Mouse (Mus musculus): ENCODE data around the gene Ola1.

The Ola1 gene

GRCm38 (mm10) chr2:73146111-73146510 lies 72.6 kb downstream of the Ola1 start:
- no peak for DNase-seq

- DNase-seq = no peak
Measured at GRCm38 (mm10) chr2:73143732-73144131, 75.0 kb downstream of the Ola1 start.

- DNase-seq = no peak
Measured at GRCm38 (mm10) chr2:73142832-73143470, 75.8 kb downstream of the Ola1 start.

GRCm38 (mm10) chr2:73132897-73133296 lies 85.8 kb downstream of the Ola1 start:
- DNase-seq = no peak

- DNase-seq = no peak
Measured at GRCm38 (mm10) chr2:73127686-73128085, 91.0 kb downstream of the Ola1 start.

GRCm38 (mm10) chr2:73118781-73119180 lies 99.9 kb downstream of the Ola1 start:
- no peak for DNase-seq

- DNase-seq = no peak
Measured at GRCm38 (mm10) chr2:73107089-73107488, 111.6 kb downstream of the Ola1 start.

GRCm38 (mm10) chr2:73096491-73096890 lies 122.2 kb downstream of the Ola1 start:
- DNase-seq = no peak

GRCm38 (mm10) chr2:73095300-73095699 lies 123.4 kb downstream of the Ola1 start:
- DNase-seq = no peak

- no peak for DNase-seq
Measured at GRCm38 (mm10) chr2:73093032-73093431, 125.7 kb downstream of the Ola1 start.

- no peak for DNase-seq
Measured at GRCm38 (mm10) chr2:73091302-73091701, 127.4 kb downstream of the Ola1 start.

GRCm38 (mm10) chr2:73087641-73088040 lies 131.1 kb downstream of the Ola1 start:
- no peak for DNase-seq

- DNase-seq = peak; percentile 21
Measured at GRCm38 (mm10) chr2:73085669-73086304, 132.9 kb downstream of the Ola1 start.

GRCm38 (mm10) chr2:73082476-73082875 lies 136.2 kb downstream of the Ola1 start:
- DNase-seq = peak; percentile 42

GRCm38 (mm10) chr2:73081861-73082260 lies 136.9 kb downstream of the Ola1 start:
- no peak for DNase-seq

- no peak for DNase-seq
Measured at GRCm38 (mm10) chr2:73080084-73080483, 138.6 kb downstream of the Ola1 start.

GRCm38 (mm10) chr2:73079311-73079710 lies 139.4 kb downstream of the Ola1 start:
- DNase-seq = no peak

GRCm38 (mm10) chr2:73073811-73074472 lies 144.8 kb downstream of the Ola1 start:
- DNase-seq = no peak

GRCm38 (mm10) chr2:73071201-73071600 lies 147.5 kb downstream of the Ola1 start:
- DNase-seq = no peak

- DNase-seq = no peak
Measured at GRCm38 (mm10) chr2:73070449-73071076, 148.2 kb downstream of the Ola1 start.

GRCm38 (mm10) chr2:73069223-73069825 lies 149.4 kb downstream of the Ola1 start:
- DNase-seq = no peak

GRCm38 (mm10) chr2:73066307-73067167 lies 152.2 kb downstream of the Ola1 start:
- peak; percentile 32 for DNase-seq
